In the genomic region with DNA sequence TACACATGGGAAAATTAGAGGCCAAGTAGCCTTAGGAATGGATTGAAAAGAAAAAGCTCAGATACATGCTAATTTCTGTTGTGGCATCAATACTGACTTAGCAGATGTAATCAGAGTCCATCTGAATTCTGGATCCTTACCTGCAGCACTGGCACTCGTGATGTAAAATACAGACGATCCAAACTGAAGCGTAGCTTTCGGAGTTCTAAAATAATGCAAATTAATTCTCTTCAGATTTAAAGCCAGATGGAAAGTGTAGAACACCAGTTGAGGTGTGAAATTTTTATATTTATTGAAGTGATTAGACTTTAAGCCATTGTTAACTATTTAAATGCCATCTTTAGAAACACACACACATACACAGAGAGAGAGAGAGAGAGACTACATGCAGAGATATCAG, we compare ENCODE assay signal across 20 mouse cellular contexts.
"Had no signal": no experiment of that assay in that cellular context is flagged by ENCODE, and none has a peak within 500 bp of the region (broad histone marks: within the 10 kb centered on the region; RNA-seq: fewer than 3 reads in every experiment).

No protein-coding gene starts in this region.

- H3K4me3 ChIP-seq: lung, embryonic 15.5 days; megakaryocyte, embryonic 14.5 days; myocyte; neural tube, embryonic 13.5 days; neural tube, embryonic 15.5 days; stomach, embryonic 15.5 days had no signal

- H3K9me3 ChIP-seq: lung, embryonic 15.5 days; neural tube, embryonic 13.5 days; neural tube, embryonic 15.5 days; stomach, embryonic 15.5 days had no signal

- ATAC-seq: liver, postnatal 0 days; lung, postnatal 0 days; midbrain, embryonic 16.5 days had no signal

- H3K27me3 ChIP-seq: lung, embryonic 15.5 days; megakaryocyte, embryonic 14.5 days; neural tube, embryonic 13.5 days; neural tube, embryonic 15.5 days; stomach, embryonic 15.5 days had no signal

- DNase-seq: liver, postnatal 0 days; lung, adult 2 months; lung, postnatal 14 days; lung, postnatal 36 days; midbrain, embryonic 14.5 days; right cerebral cortex, postnatal 14 days; thymus, adult 2 months; thymus, postnatal 25 days; thymus, postnatal 4 days had no signal

- H3K27ac ChIP-seq: lung, embryonic 15.5 days; macrophage; neural tube, embryonic 13.5 days; neural tube, embryonic 15.5 days; stomach, embryonic 15.5 days; stomach, postnatal 0 days had no signal

- H3K9ac ChIP-seq: liver, postnatal 0 days; lung, embryonic 15.5 days; neural tube, embryonic 13.5 days; neural tube, embryonic 15.5 days; stomach, embryonic 15.5 days had no signal

- H3K4me1 ChIP-seq: megakaryocyte, embryonic 14.5 days had no signal

- H3K4me2 ChIP-seq: lung, embryonic 15.5 days; midbrain, embryonic 11.5 days; neural tube, embryonic 13.5 days; neural tube, embryonic 15.5 days; stomach, embryonic 15.5 days had no signal
